Mouse (Mus musculus) gastrocnemius, adult 2 months (tissue): ENCODE results near the gene Heyl. TPM values are rescaled to one million over a fixed set of nuclear protein-coding genes. Genes with fewer than 3 reads are reported as not detected.
A peak's percentile ranks its signal among the peaks of the same experiment; 100 is the strongest.

ENCODE experiments used
- DNase-seq: peaks from one replicate; pipeline ENCODE4 v3.0.0; 2022
- H3K27ac ChIP-seq: fragments of 200-600 bp; 2 replicates; pipeline ENCODE4 v1.8.1; 2022; ENCODE audit warnings: mild to moderate bottlenecking
- H3K4me3 ChIP-seq: fragments of 200-600 bp; 2 replicates; pipeline ENCODE4 v1.8.1; 2022; ENCODE audit warnings: mild to moderate bottlenecking, moderate library complexity
- CTCF ChIP-seq: fragments of 200-600 bp; IDR thresholded peaks from 2 replicates; pipeline ENCODE4 v1.8.1; 2022; ENCODE audit warnings: antibody characterized with exemption, mild to moderate bottlenecking, moderate library complexity
- intact Hi-C: fragments of 180-260 bp; cut with DNase I; formaldehyde crosslinking; loops from one replicate; pipeline ENCODE4 v1.15.1; 2025
- total RNA-seq, 2 experiments: library from RNA; stranded (reverse); gene quantifications; 2 replicates each; pipeline ENCODE4 v1.2.3; 2021

Heyl gene
- total RNA-seq, 2 experiments from 2014 or later: 5.1 to 6.4 TPM

DNA sequence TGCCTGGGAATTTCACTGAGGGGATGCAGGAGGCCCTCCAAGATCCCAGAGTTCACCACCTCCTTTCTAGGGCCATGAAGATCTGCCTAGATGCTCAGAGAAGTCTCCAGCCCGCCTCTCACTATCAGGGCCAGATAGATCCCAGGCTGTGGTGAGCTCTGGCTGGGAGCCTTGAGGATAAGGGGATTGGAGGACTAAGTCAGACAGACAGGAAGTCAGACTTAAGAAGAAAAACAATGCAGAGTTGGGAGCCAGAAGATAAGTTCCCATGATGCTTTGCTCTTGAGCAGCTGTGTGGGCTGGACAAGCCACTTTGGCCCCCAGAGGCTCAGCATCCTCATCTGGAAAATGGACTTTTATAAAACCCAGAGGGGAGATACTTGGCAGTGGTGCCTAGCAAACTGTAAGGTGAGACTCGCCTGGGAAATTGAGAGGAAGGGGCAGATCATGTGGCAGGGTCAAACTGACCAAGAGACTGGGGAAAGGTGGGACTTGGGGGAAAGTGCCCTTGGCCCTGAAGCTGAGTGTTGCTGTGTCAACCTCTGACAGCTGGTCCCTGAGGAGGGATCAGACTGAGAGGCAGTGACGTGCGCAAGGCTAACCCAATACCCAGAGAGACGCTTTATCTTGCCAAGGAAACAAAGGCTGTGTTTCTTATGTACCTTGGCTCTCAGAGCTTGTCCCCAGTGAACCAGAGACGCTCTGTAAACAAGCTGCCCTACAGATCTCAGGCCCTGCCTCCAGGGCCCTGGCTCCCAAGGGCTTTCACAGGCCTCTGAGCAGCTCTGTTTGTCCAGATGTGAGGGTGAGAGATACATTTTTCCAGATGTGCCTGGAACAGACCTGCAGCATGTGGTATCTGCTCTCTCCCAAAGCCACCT lies 4.3 kb downstream of the Heyl start:
- intact Hi-C loops: no loop called here
- DNase-seq: peak; percentile 56
- no peak for TF ChIP-seq CTCF
- Histone ChIP-seq H3K4me3 (peak overlapping the region; percentile 74), H3K27ac (peak overlapping the region; percentile 83)

DNA sequence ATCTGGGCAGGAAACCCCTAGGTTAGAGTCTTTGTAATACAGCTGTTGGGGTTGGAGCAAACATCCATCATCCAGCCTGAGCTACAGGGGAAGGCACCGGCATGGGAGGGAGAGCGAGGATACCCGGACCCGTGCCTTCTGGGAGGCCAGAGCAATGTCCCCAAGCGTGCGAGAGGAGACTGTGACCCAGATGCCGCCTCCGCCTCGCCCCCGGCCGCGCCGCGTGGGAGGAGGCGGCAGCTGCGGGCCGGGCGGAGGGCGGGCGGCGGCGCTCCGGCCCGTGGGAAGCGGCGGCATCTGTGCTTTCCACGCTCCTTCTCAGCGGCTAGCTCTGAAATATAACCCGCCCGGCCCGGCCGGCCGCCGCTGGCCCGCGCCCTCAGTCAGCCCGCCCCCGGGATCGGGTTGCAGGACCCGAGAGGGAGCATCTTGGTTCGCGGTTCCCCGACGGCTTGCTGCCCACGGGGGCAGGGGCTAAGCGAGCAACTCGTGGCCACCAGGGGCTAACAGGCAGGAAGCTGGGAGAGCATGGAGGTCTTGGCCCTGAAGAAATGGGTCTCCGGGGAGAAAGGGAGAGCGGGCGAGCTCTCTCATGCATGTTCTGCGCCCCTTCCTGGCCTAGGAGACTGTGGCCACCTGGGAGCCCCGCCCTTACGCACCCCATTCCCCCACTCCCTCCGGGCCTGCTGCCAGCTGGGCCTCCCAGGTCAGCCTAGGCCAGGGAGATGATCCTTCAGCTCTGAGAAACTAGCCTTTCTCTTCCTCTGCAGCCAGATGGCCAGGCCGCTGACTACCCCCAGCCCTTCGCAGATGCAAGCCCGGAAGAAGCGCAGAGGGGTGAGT lies 6.2 kb downstream of the Heyl start:
- TF ChIP-seq CTCF: peak; percentile 15; the same call in 1 of the 2 replicates
- DNase-seq: peak; percentile 92
- intact Hi-C loops: no loop called here
- peak overlapping the region; percentile 83 for H3K27ac ChIP-seq
- H3K4me3 ChIP-seq: peak overlapping the region; percentile 61

DNA sequence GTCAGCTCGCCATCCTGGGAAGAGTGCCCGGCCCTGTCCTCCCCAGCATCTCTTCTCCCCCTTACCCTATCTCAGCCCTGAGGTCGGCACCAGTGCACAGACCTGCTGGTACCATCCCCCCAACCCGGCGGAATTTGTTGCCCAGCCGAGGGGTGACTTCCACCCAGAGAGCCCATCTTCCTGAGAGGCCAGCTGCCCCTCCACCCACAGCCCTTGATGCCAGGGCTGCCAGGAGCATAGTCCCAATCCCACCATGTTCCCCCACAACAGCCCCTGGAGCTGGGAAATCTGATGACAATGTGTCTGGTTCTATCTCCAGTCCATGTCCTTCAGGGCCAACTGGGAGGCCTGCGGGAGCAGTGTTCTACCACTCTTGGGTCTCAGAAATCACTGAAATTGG lies 12.9 kb downstream of the Heyl start:
- TF ChIP-seq CTCF: no peak
- DNase-seq: no peak
- H3K4me3 ChIP-seq: no peak overlapping the region
- intact Hi-C loops: no loop called here
- H3K27ac ChIP-seq: peak overlapping the region; percentile 85

DNA sequence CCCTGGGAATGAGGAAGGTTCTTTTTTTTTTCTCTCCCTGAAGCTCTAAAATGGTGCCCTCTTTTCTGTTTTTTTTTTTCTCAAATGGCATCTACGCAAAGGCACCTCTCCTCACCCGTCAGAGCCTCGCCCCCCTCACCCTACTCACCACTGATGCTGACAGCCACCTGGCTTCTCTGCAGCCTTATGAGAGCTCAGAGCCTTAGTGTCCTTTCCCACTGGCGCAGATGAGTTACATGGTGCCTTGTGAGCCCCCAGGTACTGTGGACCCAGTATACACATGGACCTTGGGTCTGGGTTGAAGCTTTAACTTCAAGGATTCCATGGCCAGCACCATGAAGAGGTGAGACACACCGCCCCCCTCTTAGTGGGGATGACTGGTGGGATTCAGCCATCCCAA lies 13.3 kb downstream of the Heyl start:
- intact Hi-C loops: no loop called here
- DNase-seq: no peak
- Histone ChIP-seq H3K27ac (peak overlapping the region; percentile 85), H3K4me3 (no peak overlapping the region)
- TF ChIP-seq CTCF: no peak

DNA sequence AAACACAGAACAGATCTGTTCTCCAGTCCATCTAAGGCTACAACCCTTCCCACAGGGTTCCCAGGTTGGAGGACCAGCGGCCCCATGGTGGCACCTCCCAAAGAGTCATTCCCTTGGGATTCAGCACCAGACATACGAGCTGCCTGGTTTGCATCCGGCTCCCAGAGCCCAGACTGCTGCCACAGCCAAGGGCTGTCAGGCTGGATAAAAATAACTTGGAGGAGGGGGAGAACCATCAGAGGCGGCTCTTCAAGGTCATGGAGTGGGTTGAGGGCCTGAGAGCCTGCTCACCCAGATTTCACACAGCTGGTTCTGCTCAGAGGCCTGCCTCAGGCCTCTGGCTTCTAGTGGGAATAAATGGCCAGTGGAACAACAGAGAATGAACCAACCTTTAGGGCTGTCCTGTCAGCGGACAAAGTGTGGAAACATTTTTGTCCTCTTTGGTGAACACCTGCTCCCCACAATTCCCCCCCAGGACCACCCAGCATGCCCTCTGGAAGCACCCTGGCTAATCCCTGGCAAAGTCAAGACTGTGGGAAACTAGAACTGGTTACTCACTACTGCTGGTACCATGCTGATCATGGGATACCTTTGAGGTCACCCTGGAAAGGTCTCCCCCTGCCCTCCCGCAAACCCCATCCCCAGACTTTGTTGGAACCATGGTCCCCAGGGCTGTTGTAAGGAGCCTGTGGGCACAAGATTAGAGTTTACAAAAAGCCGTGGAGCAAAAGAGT lies 14.0 kb downstream of the Heyl start:
- no peak for TF ChIP-seq CTCF
- peak; percentile 75 for DNase-seq

DNA sequence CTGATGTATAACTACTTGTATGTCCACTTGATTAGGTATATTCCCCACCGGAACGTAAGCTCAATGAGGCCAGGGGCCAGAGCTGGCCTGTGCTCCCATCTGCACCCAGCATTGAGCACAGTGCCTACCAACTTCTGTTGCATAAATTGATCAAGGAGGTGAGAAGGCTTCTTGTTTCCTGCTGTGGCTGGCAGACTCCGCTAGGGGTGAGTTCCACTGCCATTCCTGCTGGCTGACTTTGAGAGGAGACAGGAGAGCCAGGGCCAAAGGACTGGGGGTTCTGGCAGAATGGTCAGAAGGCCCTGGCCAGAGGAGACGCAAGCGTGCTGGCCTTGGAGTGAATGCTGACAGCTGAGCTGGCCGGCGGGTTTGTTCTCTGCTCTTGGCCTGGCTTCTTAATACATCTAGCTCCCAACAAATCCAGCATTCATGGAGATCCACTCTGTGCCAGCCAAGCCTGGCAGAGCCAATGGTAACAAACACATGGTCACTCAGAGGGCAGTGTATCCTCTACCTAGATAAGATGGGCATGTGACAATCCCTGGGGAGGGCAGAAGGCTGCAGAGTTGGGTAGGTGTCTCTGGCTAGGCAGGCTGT lies 15.7 kb downstream of the Heyl start:
- H3K27ac ChIP-seq: peak overlapping the region; percentile 85
- TF ChIP-seq CTCF: peak; percentile 49
- no peak overlapping the region for H3K4me3 ChIP-seq
- peak; percentile 93 for DNase-seq
- intact Hi-C loops: no loop called here

More for the DNA sequence above, 14.0 kb downstream of the Heyl start:
- intact Hi-C loops: no loop called here
- H3K27ac ChIP-seq: peak overlapping the region; percentile 85
- no peak overlapping the region for H3K4me3 ChIP-seq

DNA sequence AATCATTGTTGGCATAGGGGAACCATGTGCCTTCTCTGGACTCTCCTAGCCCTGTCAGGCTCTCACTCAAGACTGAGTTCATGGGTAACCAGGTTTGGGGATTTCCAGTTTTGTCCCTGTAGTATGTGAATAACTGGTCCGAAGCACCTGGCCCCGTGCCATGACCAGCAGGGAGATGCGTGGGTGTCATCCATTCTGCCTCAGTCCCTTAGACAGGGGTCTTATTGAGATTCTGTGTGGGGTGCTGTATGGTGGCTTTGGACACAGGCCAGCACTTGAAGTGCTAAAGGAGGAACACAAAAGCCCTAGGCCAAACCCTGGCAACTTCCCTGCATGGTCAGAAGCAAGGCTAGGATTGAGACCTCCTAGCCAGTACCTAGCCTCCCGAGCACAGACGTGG lies 18.9 kb downstream of the Heyl start:
- DNase-seq: peak; percentile 40
- no peak for TF ChIP-seq CTCF
- intact Hi-C loops: loop anchor here (10.0 kb wide), 1 partner anchor 97 kb away; no protein-coding TSS in a partner anchor
- H3K4me3 ChIP-seq: no peak overlapping the region
- H3K27ac ChIP-seq: no peak overlapping the region

DNA sequence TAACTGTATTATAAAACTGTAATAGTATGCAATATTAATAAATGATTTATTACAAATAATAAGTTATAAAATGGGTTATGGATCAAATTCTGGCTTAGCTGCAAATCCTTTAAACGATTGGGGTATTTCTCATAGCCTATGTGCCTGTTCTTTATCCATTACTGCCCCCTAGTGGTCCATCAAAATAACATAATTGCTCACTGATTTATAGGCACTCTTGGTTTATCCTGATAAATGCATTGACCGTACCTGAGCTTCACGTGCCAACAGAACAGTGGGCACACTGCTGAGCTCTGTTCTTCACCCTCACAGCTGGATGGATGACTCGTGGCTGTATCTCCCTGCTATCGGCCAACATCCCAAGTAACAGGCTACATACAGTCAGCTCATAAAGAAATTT lies 21.3 kb downstream of the Heyl start:
- TF ChIP-seq CTCF: peak; percentile 80

DNA sequence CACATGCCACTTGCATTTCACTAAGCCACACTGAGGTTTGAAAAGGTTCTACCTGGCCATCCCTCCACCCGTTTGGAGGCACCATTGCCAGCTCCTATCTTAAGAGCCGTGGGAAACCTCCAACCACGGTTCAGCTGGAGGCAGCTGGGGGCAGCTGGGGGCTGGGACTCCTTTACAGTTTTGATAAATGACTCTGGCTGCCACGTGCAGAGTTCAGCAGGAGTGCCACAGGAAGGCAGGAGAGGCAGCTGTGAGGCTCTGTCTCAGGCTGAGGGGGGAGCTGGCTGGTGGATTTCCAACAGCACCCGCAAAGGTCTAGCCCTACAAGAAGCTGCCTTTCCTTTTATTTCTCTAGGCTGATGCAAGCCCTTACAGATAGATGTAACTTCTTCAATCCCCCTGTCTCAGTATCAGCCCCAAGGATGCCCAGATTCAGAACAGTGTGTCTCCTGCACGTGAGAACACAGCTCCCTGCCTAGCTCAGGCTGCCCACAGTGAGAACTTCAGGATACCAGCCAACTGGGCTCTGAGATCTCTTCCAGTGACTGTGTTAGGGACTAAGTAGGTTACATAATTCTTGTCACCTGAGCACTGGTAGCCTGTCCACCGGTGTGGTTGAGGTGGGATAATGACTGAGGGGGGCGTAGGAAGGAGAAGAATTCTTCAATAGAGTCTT lies 26.9 kb downstream of the Heyl start:
- TF ChIP-seq CTCF: no peak

More for the DNA sequence above, 21.3 kb downstream of the Heyl start:
- intact Hi-C loops: loop anchor here (1.0 to 10.0 kb wide), 2 partner anchors 35 to 100 kb away; no protein-coding TSS in a partner anchor
- Histone ChIP-seq H3K27ac (no peak overlapping the region), H3K4me3 (no peak overlapping the region)
- DNase-seq: no peak

DNA sequence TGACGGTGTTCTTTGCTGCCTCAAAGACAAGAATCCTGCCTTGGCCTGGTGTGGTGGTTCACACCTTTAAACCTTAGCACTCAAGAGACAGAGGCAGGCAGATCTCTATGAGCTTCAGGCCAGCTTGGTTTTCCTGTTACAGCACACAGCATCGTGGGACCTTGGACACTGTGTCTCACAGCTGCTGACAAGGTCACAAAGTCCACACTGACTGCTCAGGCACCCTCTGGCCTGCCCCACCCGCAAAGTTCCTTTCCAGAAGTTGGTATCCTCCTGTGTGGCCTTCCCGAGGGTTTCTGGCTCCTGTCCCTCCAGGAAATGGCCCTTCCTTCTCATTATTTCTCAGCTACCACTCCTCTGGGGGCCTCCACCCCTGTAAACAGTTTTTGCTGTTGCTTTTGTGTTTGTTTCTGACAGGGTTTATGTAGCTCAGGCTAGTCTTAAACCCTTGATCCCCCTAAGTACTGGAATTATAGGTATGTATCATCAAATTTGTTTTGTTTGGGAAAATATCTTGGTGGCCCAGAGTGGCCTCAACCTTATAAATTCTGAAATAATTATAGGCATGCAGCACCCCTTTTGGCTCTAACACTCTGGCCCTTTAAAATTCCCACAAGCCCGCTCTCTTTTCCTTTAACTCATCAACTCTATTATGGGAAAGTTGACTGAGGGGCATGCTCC lies 28.5 kb downstream of the Heyl start, which contains the start of gene Pabpc4:
Pabpc4 (plus strand) TSS at position 631 of the 681 bp plus-strand sequence.
- TF ChIP-seq CTCF: no peak
- no peak within 1 kb of the TSS for H3K27ac ChIP-seq
- DNase-seq: no peak
- intact Hi-C loops: no loop called here
- H3K4me3 ChIP-seq: no peak within 1 kb of the TSS

More for the DNA sequence above, 26.9 kb downstream of the Heyl start:
- H3K4me3 ChIP-seq: no peak overlapping the region
- no peak overlapping the region for H3K27ac ChIP-seq
- no peak for DNase-seq
- intact Hi-C loops: no loop called here

DNA sequence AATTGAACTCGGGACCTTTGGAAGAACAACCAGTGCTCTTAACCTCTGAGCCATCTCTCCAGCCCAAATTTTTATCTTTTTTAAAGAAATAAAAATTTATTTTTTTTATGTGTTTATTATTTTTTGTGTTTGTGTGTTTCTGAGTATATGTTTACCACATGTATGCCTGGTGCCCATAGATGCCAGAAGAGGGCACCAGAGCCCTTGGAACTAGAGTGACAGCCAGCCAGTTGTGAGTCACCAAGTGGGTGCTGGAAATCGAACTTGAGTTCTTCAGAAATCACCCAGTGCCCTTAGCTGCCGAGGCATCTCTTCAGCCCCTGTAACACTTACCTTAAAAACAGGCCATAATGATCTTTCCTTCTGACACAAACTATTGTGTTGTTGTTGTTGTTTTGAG lies 37.7 kb downstream of the Heyl start:
- no peak for DNase-seq
- intact Hi-C loops: no loop called here
- peak; percentile 12; the same call in 1 of the 2 replicates for TF ChIP-seq CTCF
- no peak overlapping the region for H3K4me3 ChIP-seq
- H3K27ac ChIP-seq: no peak overlapping the region
